Mouse (Mus musculus) forebrain, postnatal 0 days (tissue): ENCODE measurements at regions not wholly inside any gene's neighbourhood (a gene's known extent, or its start where the extent isn't known, plus 50 kb on each side); places are given as distances from the start of the nearest gene placed in this dataset.
A peak's percentile ranks its signal among the peaks of the same experiment; 100 is the strongest.

Experiments
- ATAC-seq: fragments of 200-750 bp; cut with Nextera tagmentation; 2 replicates; pipeline ENCODE4 v1.8.0; 2017; ENCODE audit warnings: mild to moderate bottlenecking, moderate library complexity
- DNase-seq: peaks from one replicate; pipeline ENCODE4 v3.0.0-alpha.2; 2015
- H3K27ac ChIP-seq: fragments of 300-500 bp; sonication (generic); 2 replicates; pipeline ENCODE4 v1.5.1; 2014; ENCODE audit warnings: low read depth, mild to moderate bottlenecking, antibody characterized with exemption, low read length, moderate library complexity, mixed read lengths
- H3K27me3 ChIP-seq: fragments of 300-500 bp; sonication (generic); 2 replicates; pipeline ENCODE4 v1.6.1; 2014; ENCODE audit warnings: mild to moderate bottlenecking, low read length, mixed read lengths; ENCODE audit not compliant: insufficient read depth
- H3K36me3 ChIP-seq: fragments of 300-500 bp; sonication (generic); 2 replicates; pipeline ENCODE4 v1.6.1; 2014; ENCODE audit warnings: mild to moderate bottlenecking, moderate library complexity; ENCODE audit not compliant: insufficient read depth
- H3K4me1 ChIP-seq: fragments of 300-500 bp; sonication (generic); 2 replicates; pipeline ENCODE4 v1.6.1; 2014; ENCODE audit warnings: antibody characterized with exemption; ENCODE audit not compliant: insufficient read depth
- H3K4me2 ChIP-seq: fragments of 300-500 bp; sonication (generic); 2 replicates; pipeline ENCODE4 v1.6.1; 2014; ENCODE audit warnings: low read depth, mild to moderate bottlenecking, moderate library complexity
- H3K4me3 ChIP-seq: fragments of 300-500 bp; sonication (generic); 2 replicates; pipeline ENCODE4 v1.5.1; 2014; ENCODE audit warnings: low read depth, low read length, mixed read lengths
- H3K9ac ChIP-seq: fragments of 300-500 bp; sonication (generic); 2 replicates; pipeline ENCODE4 v1.6.1; 2014; ENCODE audit warnings: mild to moderate bottlenecking
- H3K9me3 ChIP-seq: fragments of 300-500 bp; sonication (generic); 2 replicates; pipeline ENCODE4 v1.6.1; 2016; ENCODE audit warnings: low read length
- CTCF ChIP-seq: sonication (generic); IDR thresholded peaks from 2 replicates; pipeline ENCODE4 v1.5.1; 2016; ENCODE audit warnings: antibody characterized with exemption, control low read depth, low read depth
- WGBS: fragments of 180-500 bp; shearing (Covaris S2); extraction: QIAGEN DNeasy Blood & Tissue Kit; methylation state at CpG from one replicate; pipeline ENCODE4 v1.1.7; 2014; 5-methylcytosine and 5-hydroxymethylcytosine counted together

GRCm38 (mm10) chr5:43384689-43385375 lies 130.5 kb upstream of the C1qtnf7 start:
- ATAC-seq (no peak), DNase-seq (no peak)
- Histone ChIP-seq H3K27ac (no peak overlapping the region), H3K4me2 (no peak overlapping the region), H3K4me3 (no peak overlapping the region), H3K36me3 (no peaks in the 10 kb centered on the region), H3K27me3 (no peaks in the 10 kb centered on the region), H3K4me1 (no peaks in the 10 kb centered on the region), H3K9me3 (no peaks in the 10 kb centered on the region), H3K9ac (no peak overlapping the region)
- TF ChIP-seq CTCF = no peak
- WGBS = 82% methylated on average over 3 of the region's 3 CpGs

- no peaks in the 10 kb centered on the region for H3K4me1 ChIP-seq
- no peak overlapping the region for H3K9ac ChIP-seq
- no peak overlapping the region for H3K27ac ChIP-seq
- no peak for TF ChIP-seq CTCF
- ATAC-seq = no peak
- H3K36me3 ChIP-seq = no peaks in the 10 kb centered on the region
- no peak overlapping the region for H3K4me2 ChIP-seq
- 31% methylated on average over 2 of the region's 2 CpGs for WGBS
- DNase-seq = no peak
- no peaks in the 10 kb centered on the region for H3K27me3 ChIP-seq
- no peaks in the 10 kb centered on the region for H3K9me3 ChIP-seq
- H3K4me3 ChIP-seq = no peak overlapping the region
Measured at GRCm38 (mm10) chr5:43390997-43391396, 124.3 kb upstream of the C1qtnf7 start.

GRCm38 (mm10) chr5:43391412-43392029 lies 123.8 kb upstream of the C1qtnf7 start:
- ATAC-seq = peak; percentile 77
- H3K27me3 ChIP-seq = no peaks in the 10 kb centered on the region
- no peak overlapping the region for H3K27ac ChIP-seq
- H3K4me3 ChIP-seq = no peak overlapping the region
- DNase-seq = peak; percentile 23
- no peaks in the 10 kb centered on the region for H3K4me1 ChIP-seq
- H3K9ac ChIP-seq = no peak overlapping the region
- WGBS = 24% methylated on average over 3 of the region's 3 CpGs
- H3K4me2 ChIP-seq = no peak overlapping the region
- H3K36me3 ChIP-seq = no peaks in the 10 kb centered on the region
- no peaks in the 10 kb centered on the region for H3K9me3 ChIP-seq
- TF ChIP-seq CTCF = peak; percentile 69

GRCm38 (mm10) chr5:43392908-43393545 lies 122.3 kb upstream of the C1qtnf7 start:
- Histone ChIP-seq H3K27me3 (no peaks in the 10 kb centered on the region), H3K36me3 (no peaks in the 10 kb centered on the region), H3K4me2 (no peak overlapping the region), H3K4me3 (no peak overlapping the region), H3K27ac (no peak overlapping the region), H3K9me3 (no peaks in the 10 kb centered on the region), H3K4me1 (no peaks in the 10 kb centered on the region), H3K9ac (no peak overlapping the region)
- WGBS = 48% methylated on average over 8 of the region's 8 CpGs
- ATAC-seq = peak; percentile 59
- TF ChIP-seq CTCF = no peak
- peak; percentile 11 for DNase-seq

GRCm38 (mm10) chr5:43417259-43417658 lies 98.1 kb upstream of the C1qtnf7 start:
- Histone ChIP-seq H3K36me3 (no peaks in the 10 kb centered on the region), H3K27ac (no peak overlapping the region), H3K9ac (no peak overlapping the region), H3K4me2 (no peak overlapping the region), H3K27me3 (no peaks in the 10 kb centered on the region), H3K4me1 (no peaks in the 10 kb centered on the region), H3K4me3 (no peak overlapping the region), H3K9me3 (no peaks in the 10 kb centered on the region)
- DNase-seq (no peak), ATAC-seq (no peak)
- no peak for TF ChIP-seq CTCF
- 89% methylated on average over 2 of the region's 2 CpGs for WGBS

GRCm38 (mm10) chr5:43422815-43423687 lies 92.3 kb upstream of the C1qtnf7 start:
- H3K27me3 ChIP-seq = no peaks in the 10 kb centered on the region
- H3K9me3 ChIP-seq = no peaks in the 10 kb centered on the region
- ATAC-seq (peak; percentile 80), DNase-seq (peak; percentile 85)
- no peak overlapping the region for H3K4me2 ChIP-seq
- H3K4me1 ChIP-seq = no peaks in the 10 kb centered on the region
- H3K4me3 ChIP-seq = no peak overlapping the region
- H3K36me3 ChIP-seq = no peaks in the 10 kb centered on the region
- TF ChIP-seq CTCF = peak; percentile 79
- no peak overlapping the region for H3K9ac ChIP-seq
- H3K27ac ChIP-seq = no peak overlapping the region
- WGBS = 81% methylated on average over 9 of the region's 9 CpGs
